Mouse (Mus musculus) brain, embryonic 14.5 days (tissue): Measurements from ENCODE around the gene Abcg3. TPM values are rescaled to one million over a fixed set of nuclear protein-coding genes. Genes with fewer than 3 reads are reported as not detected.
"Not testable (repeated sequence)": the region's sequence is repeated elsewhere in the genome, so short reads cannot be mapped to it uniquely, and the experiment has no call there.

Experiments
- DNase-seq: peaks from one replicate; pipeline ENCODE4 v3.0.0-alpha.2; 2011; ENCODE audit warnings: low read depth
- CTCF ChIP-seq: fragments of 200-500 bp; IDR thresholded peaks from 2 replicates; pipeline ENCODE4 v1.5.1; 2012; ENCODE audit warnings: inconsistent platforms, mild to moderate bottlenecking, moderate library complexity, borderline replicate concordance; ENCODE audit not compliant: insufficient read depth, insufficient read length; ENCODE audit errors: extremely low read depth
- POLR2A ChIP-seq: fragments of 200-500 bp; IDR thresholded peaks from 2 replicates; pipeline ENCODE4 v1.6.1; 2012; ENCODE audit warnings: mild to moderate bottlenecking, inconsistent platforms, borderline replicate concordance; ENCODE audit not compliant: poor library complexity, insufficient read depth, insufficient read length, severe bottlenecking; ENCODE audit errors: extremely low read depth
- polyA plus RNA-seq: library from polyadenylated mRNA; depleted of rRNA; stranded (reverse); fragments of >200 nt; gene quantifications from 2 replicates; pipeline ENCODE4 v1.2.3, GENCODE M21; 2012; rRNA removed

Gene Abcg3
- 0.27 and 0.35 TPM in 2 replicates for polyA plus RNA-seq

DNA sequence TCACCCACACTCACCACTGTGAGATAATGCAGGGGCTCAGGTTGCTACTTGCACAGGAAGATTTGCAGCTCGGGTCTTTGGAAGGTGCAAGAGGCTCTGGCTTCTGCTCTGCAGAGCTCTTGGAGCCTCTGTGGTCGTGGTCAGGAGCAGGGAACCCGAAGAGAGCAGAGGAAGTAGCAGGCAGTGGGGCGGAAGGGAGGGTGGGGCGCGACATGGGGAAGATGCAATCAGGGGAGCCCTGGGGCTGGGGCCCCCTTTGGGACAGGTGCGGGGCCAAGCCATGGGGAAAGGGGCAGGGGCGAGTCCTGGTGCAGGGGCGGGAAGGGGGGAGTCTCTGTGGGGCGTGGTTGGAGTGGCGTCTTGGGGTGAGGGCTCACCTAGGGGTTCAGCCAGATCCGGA lies at the start of gene Abcg3:
Gene Abcg3, minus strand, starts transcription at position 184 of the 400 bp plus-strand sequence.
- no peak for DNase-seq

DNA sequence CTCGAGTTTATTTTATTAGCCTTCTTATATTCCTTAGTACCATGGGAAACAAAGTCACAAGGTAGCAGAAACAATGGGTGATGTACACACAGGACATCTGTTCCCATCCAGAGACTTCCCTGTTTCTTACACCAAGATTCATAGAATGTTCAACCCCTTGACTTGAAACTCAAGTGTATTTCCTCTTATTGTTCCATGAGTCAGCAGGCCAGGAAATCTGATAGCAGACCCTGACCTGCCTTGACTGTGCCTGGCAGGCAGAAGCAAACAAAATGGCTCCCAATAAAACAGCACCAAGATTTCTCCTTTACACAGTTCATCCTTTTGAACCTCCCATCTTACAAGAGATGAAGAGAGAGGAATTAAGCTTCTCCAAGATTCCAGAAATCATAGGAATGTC lies 30.0 kb upstream of the Abcg3 start:
- no peak for TF ChIP-seq CTCF
- no peak for TF ChIP-seq POLR2A
- DNase-seq: no peak

More for the DNA sequence above, at the start of gene Abcg3:
- TF ChIP-seq POLR2A (no peak), CTCF (no peak)

DNA sequence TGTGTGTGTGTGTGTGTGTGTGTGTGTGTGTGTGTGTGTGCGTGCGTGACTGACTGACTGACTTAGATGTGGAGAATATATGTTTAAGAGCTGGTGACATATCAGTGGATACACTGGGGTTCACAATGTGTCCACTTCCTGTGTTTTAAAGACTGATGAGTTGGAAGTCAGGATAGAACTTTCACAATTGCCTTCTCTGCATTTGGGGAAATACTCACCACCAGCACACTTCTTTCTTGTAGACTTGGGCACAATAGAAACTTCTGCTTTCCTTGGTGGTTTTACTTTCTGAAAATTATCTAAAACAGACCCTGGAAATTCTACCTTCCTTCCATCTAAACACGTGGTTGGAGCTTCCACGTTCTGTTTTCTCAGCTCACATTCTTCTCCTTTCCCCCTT lies 29.1 kb upstream of the Abcg3 start:
- no peak for TF ChIP-seq CTCF
- no peak for TF ChIP-seq POLR2A
- no peak for DNase-seq

DNA sequence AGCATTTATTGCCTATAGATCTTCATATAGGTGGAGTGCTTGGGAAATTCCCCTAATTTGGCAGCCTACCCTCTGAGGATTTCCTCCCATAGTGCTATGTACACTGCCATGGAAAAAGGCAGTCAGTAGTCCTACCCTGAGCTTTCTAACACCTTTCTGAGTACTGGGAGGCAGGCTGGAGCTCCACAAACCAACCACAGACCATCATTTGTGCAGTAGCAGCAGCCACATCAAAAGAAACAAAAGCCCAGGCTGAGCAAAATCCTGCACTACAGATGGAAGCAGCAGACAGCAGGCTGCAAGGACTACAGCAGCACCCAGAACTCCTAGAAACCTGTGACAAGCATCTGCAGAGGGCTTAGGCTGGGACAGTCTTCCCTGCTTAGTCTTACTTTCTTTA lies 27.9 kb upstream of the Abcg3 start:
- no peak for TF ChIP-seq POLR2A
- TF ChIP-seq CTCF: no peak
- no peak for DNase-seq

DNA sequence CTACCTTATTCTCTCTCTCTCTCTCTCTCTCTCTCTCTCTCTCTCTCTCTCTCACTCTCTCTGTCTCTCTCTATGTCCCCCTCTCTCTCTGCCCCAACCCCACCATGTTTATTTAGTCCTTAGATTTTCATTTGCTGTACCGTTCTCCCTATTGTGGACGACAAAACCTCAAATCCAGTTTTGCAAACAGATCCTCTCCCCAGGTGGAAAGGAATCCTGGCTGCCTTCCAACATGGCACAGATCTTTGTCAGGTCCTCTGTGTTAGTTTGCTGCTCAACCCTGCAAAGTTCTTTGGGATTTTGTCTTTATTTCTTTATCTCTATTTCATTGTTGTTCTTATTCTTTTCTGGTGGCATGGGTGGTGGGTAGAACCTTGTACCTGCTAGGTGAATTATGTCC lies 6.9 kb upstream of the Abcg3 start:
- TF ChIP-seq POLR2A (no peak), CTCF (no peak)
- no peak for DNase-seq

DNA sequence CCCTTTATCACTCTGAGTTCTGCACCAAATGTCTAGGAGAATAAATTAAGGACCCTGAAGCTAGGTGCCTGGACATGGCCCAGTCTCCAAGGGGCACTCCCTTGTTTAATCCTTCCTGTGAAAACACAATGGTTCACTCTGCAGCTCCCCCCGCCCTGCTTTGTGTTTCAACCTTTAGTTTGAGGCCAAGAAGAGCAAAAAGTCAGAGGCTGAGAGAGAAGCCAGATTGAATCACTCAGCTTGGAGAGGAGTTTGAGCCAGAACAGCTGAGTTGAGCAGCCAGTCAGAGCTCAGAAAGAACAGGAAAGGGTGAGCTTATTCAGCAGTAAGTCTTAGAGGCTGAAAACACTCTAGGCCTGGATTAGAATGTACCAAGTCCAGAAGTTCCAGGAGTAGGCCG lies 5.5 kb upstream of the Abcg3 start:
- TF ChIP-seq CTCF (no peak), POLR2A (no peak)
- no peak for DNase-seq

DNA sequence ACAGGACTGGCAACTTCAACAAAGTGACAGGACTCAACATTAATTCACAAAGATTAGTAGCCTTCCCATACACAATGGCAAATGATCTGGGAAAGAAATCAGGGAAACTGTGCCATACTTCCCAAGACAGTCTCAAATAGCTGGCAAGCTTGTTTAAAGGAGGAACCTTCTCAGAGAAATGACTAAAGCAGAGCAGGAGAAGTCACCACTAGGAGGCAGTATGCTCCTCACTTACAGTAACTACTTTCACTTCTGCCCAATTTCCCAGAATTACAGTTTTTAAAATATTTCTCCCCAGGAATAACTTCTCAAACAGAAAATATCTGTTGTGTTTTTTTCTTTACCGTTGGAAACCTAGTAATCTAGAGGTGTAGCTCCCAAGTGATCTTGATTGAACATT lies 4.2 kb upstream of the Abcg3 start:
- TF ChIP-seq POLR2A (no peak), CTCF (no peak)
- peak; percentile 27 for DNase-seq

DNA sequence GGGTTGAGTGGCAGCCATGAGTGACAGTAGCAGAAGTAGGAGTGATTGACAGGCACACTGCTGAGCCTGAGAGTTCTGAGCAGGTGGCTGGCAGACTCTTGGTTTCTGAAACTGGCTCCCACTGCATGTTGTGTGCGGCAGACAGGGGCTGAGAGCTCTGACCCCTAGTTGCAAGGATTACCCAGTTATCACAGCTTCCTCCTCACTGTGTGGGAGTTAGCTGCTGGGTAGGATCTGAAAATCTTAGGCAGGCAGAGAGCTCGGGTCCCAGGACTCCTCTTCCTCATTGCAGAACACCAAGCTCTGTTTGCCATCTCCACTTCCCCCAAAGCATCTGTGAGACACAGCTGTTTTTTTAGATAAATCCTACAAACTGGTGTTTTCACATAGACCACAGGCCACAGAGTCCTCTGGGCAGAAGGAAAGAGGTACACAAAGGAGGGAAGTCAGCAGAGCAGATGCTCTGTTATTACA lies 3.4 kb downstream of the Abcg3 start:
- TF ChIP-seq CTCF (no peak), POLR2A (no peak)
- DNase-seq: no peak

DNA sequence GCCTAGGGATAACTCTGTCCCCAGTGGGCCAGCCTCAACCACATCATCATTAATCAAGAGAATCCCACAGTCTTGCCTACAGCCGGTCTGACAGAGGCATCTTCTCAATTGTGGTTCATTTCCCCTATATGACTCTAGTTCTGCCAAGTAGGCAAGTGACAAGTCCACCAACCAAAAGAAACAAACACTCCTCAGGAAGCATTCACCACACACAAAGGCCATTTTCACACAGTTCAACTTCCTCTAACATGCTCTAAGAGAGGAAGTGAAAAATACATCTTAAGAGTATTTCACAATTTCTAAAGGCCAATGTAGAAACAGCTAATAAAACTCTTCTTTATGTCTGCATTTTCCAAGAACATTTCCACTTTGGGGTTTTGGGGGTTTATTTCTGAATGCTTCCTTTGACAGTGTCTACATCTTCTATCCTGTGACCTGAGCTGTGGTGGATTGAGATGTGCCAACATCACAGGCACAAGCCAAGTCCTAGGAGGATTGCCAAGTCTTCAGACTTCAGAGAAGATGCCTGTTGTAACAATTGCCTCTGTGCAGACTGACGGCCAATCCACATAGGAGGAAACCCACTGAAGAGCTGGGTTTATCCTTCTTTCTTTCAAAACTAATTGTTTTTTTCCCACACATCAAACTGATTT lies 24.3 kb downstream of the Abcg3 start:
- no peak for DNase-seq
- TF ChIP-seq CTCF: no peak
- no peak for TF ChIP-seq POLR2A

DNA sequence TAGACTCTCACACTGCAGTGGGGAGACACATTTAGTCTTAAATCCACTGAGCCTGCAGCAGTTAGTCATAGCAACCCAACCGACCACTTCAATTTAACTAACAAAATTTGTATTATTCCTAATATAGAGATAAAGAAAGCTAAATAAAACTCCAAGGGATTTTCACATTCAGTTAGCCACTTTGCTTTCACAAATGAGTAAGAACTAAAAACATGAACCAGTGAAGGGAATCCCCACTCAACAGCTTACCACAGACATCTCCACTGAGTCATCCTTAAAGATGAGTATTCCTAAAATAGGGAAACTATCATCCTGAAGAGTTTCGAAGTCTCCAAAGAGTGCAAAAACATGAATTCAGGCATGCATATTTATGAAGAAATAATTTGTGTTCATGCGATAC lies 27.3 kb downstream of the Abcg3 start:
- no peak for TF ChIP-seq CTCF
- no peak for TF ChIP-seq POLR2A

DNA sequence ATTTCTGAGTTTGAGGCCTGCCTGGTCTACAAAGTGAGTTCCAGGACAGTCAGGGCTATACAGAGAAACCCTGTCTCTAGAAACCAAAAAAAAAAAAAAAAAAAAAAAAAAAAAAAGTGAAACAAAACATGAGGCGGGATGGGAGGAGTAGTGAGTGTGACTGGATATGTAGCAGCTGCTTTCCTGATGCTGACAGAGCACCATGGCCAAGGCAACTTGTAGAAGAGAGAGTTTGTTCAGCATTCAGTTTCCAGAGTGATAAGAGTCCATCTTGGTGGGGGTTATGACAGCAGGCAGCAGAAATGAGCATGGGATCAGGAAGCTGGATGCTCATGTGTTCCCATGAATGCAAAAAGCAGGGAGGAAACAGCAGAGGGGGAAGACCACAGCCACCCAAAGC lies 35.6 kb downstream of the Abcg3 start:
- TF ChIP-seq CTCF (no peak), POLR2A (no peak)
- no peak for DNase-seq

More for the DNA sequence above, 27.3 kb downstream of the Abcg3 start:
- no peak for DNase-seq

DNA sequence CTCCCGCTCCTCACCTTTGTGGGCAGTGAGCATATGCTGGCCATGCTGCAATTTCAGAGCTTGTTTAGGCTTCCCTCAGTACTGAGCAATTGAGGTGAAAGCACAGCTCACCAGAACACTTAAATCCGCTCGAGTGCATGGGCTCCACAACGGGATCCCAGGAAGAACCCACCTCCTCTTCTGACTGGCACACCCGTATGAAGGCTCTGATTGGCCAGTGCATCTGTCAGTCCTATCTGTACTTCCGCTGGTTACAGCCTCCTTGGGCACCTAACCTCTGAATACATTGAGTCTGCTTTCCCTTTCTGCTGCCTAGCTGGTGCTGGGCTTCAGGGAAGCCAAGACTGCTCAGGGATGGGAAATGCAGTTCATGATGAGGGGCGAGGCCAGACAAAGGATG lies 48.4 kb downstream of the Abcg3 start:
- no peak for TF ChIP-seq POLR2A
- no peak for TF ChIP-seq CTCF
- no peak for DNase-seq

DNA sequence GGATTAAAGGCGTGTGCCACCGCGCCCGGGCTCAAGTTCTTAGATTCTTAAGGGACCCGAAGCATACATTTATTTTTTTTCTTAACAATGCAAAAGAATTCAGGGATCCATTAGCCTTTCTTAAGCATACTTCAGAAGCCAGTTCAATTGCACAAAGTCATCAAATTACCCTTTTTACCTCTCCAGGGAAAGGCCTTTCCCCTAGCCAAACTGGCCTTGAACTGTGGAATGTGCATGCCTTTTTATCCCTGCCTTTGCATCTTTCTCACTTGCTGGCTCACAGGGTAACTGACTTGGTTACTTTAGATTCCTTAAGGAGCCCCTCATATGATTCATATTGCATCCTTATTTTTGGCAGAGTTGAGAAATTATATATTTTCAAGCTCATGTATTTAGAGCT lies 76.0 kb downstream of the Abcg3 start:
- not testable (repeated sequence) for DNase-seq

Other genes with a start within 250 kb of the Abcg3 start
- 2.1 and 3.1 TPM in 2 replicates for gene Zfp951, start 122.6 kb downstream of the Abcg3 start, polyA plus RNA-seq
- 0.79 and 1.5 TPM in 2 replicates for gene Gbp9, start 156.8 kb upstream of the Abcg3 start, polyA plus RNA-seq
- gene Gbp8, start 156.8 kb upstream of the Abcg3 start, polyA plus RNA-seq: 0.21 and 1.1 TPM in 2 replicates
- gene Gbp4, start 156.9 kb upstream of the Abcg3 start, polyA plus RNA-seq: 1.7 and 2.3 TPM in 2 replicates